Mouse (Mus musculus) liver, adult 2 months (tissue): ENCODE data around the gene Sec61a1. TPM values are rescaled to one million over a fixed set of nuclear protein-coding genes. Genes with fewer than 3 reads are reported as not detected.

ENCODE experiments used
- DNase-seq: peaks from one replicate; pipeline ENCODE4 v3.0.0-alpha.2; 2011; ENCODE audit warnings: low read depth, low spot score; ENCODE audit errors: extremely low read depth
- H3K27ac ChIP-seq: fragments of 200-500 bp; replicated peaks from 2 replicates; pipeline ENCODE4 v1.5.1; 2012; ENCODE audit warnings: low read depth, mild to moderate bottlenecking, control low read depth, inconsistent platforms, low read length; ENCODE audit not compliant: insufficient read depth
- H3K27me3 ChIP-seq: fragments of 200-500 bp; 2 replicates; pipeline ENCODE4 v1.6.1; 2012; ENCODE audit warnings: mild to moderate bottlenecking, moderate library complexity, low read length, inconsistent platforms; ENCODE audit not compliant: control insufficient read depth, insufficient read depth
- H3K36me3 ChIP-seq: fragments of 200-500 bp; 2 replicates; pipeline ENCODE4 v1.6.1; 2012; ENCODE audit warnings: low read length, inconsistent platforms; ENCODE audit not compliant: control insufficient read depth, insufficient read depth
- H3K4me1 ChIP-seq: fragments of 200-500 bp; 2 replicates; pipeline ENCODE4 v1.6.1; 2011; ENCODE audit warnings: low read length; ENCODE audit not compliant: control insufficient read depth, insufficient read depth
- H3K4me3 ChIP-seq: fragments of 200-500 bp; 2 replicates; pipeline ENCODE4 v1.5.1; 2011; ENCODE audit warnings: low read depth, mild to moderate bottlenecking, control low read depth, low read length, moderate library complexity; ENCODE audit not compliant: insufficient read depth
- H3K79me2 ChIP-seq: fragments of 200-500 bp; 2 replicates; pipeline ENCODE4 v1.6.1; 2012; ENCODE audit warnings: inconsistent platforms, mild to moderate bottlenecking, low read length, moderate library complexity; ENCODE audit not compliant: control insufficient read depth, insufficient read depth
- H3K9ac ChIP-seq: fragments of 200-500 bp; 2 replicates; pipeline ENCODE4 v1.6.1; 2012; ENCODE audit warnings: low read depth, mild to moderate bottlenecking, control low read depth, inconsistent platforms, low read length
- CTCF ChIP-seq: fragments of 200-500 bp; IDR thresholded peaks from 2 replicates; pipeline ENCODE4 v1.5.1; 2011; ENCODE audit warnings: low read depth, low read length, control low read depth
- POLR2A ChIP-seq: fragments of 200-500 bp; IDR thresholded peaks from 2 replicates; pipeline ENCODE4 v1.6.1; 2011; ENCODE audit warnings: low read length, control low read depth; ENCODE audit not compliant: insufficient read depth; ENCODE audit errors: extremely low read depth
- WGBS: fragments of 180-500 bp; shearing (Covaris S2); methylation state at CpG from one replicate; pipeline ENCODE4 v1.1.7; 2018; 5-methylcytosine and 5-hydroxymethylcytosine counted together
- polyA plus RNA-seq: library from polyadenylated mRNA; depleted of rRNA; stranded (reverse); fragments of >200 nt; gene quantifications from 2 replicates; pipeline ENCODE4 v1.2.3, GENCODE M21; 2012
- total RNA-seq: library from RNA; depleted of rRNA; stranded (reverse); fragments of >200 nt; gene quantifications from 2 replicates; pipeline ENCODE4 v1.2.3, GENCODE M21; 2014

Gene Sec61a1
- total and polyA plus RNA-seq, 2 experiments, result 145 to 340 TPM

- TF ChIP-seq CTCF, result no peak
- TF ChIP-seq POLR2A, result no peak
- no peak for DNase-seq
- peaks cover 2% of the 10 kb centered on the region for H3K4me1 ChIP-seq
- no peak overlapping the region for H3K4me3 ChIP-seq
- no peaks in the 10 kb centered on the region for H3K27me3 ChIP-seq
- H3K36me3 ChIP-seq, result no peaks in the 10 kb centered on the region
- 62% methylated on average over 3 of the region's 3 CpGs for WGBS
- no peak overlapping the region for H3K9ac ChIP-seq
- H3K27ac ChIP-seq, result no peak overlapping the region
- peaks cover 3% of the 10 kb centered on the region; the same call in 1 of the 2 replicates for H3K79me2 ChIP-seq
Observed at GRCm38 (mm10) chr6:88523043-88523442, 4.3 kb upstream of the Sec61a1 start.

GRCm38 (mm10) chr6:88522606-88523005 lies 3.9 kb upstream of the Sec61a1 start:
- TF ChIP-seq CTCF (no peak), POLR2A (no peak)
- H3K4me3 ChIP-seq, result no peak overlapping the region
- H3K4me1 ChIP-seq, result peaks cover 2% of the 10 kb centered on the region
- no peak for DNase-seq
- H3K27me3 ChIP-seq, result no peaks in the 10 kb centered on the region
- WGBS, result 63% methylated on average over 3 of the region's 3 CpGs
- no peak overlapping the region for H3K27ac ChIP-seq
- H3K9ac ChIP-seq, result no peak overlapping the region
- H3K79me2 ChIP-seq, result peaks cover 4% of the 10 kb centered on the region; the same call in 1 of the 2 replicates
- no peaks in the 10 kb centered on the region for H3K36me3 ChIP-seq

GRCm38 (mm10) chr6:88521821-88522220 lies 3.1 kb upstream of the Sec61a1 start:
- H3K4me1 ChIP-seq, result peaks cover 6% of the 10 kb centered on the region
- H3K9ac ChIP-seq, result no peak overlapping the region
- no peak for DNase-seq
- no peaks in the 10 kb centered on the region for H3K36me3 ChIP-seq
- no peaks in the 10 kb centered on the region for H3K27me3 ChIP-seq
- H3K79me2 ChIP-seq, result peaks cover 10% of the 10 kb centered on the region; the same call in 1 of the 2 replicates
- TF ChIP-seq POLR2A (no peak), CTCF (no peak)
- no peak overlapping the region for H3K27ac ChIP-seq
- WGBS, result 89% methylated on average over 7 of the region's 7 CpGs
- H3K4me3 ChIP-seq, result no peak overlapping the region

GRCm38 (mm10) chr6:88517701-88518403 lies 853 bp downstream of the Sec61a1 start:
- no peak for TF ChIP-seq CTCF
- no peak for TF ChIP-seq POLR2A
- 3% methylated on average over 18 of the region's 18 CpGs for WGBS
- peak overlapping the region; percentile 93 for H3K9ac ChIP-seq
- H3K79me2 ChIP-seq, result peaks cover 22% of the 10 kb centered on the region; the same call in 1 of the 2 replicates
- H3K27ac ChIP-seq, result peak overlapping the region; percentile 75
- DNase-seq, result peak; percentile 31
- peaks cover 10% of the 10 kb centered on the region for H3K4me1 ChIP-seq
- H3K36me3 ChIP-seq, result peaks cover 31% of the 10 kb centered on the region
- H3K4me3 ChIP-seq, result peak overlapping the region; percentile 86
- H3K27me3 ChIP-seq, result no peaks in the 10 kb centered on the region

GRCm38 (mm10) chr6:88516667-88517066 lies 2.0 kb downstream of the Sec61a1 start:
- Histone ChIP-seq H3K27me3 (no peaks in the 10 kb centered on the region), H3K27ac (no peak overlapping the region), H3K9ac (peak overlapping the region; percentile 25; the same call in 1 of the 2 replicates), H3K4me1 (peaks cover 10% of the 10 kb centered on the region), H3K4me3 (no peak overlapping the region), H3K36me3 (peaks cover 42% of the 10 kb centered on the region), H3K79me2 (peaks cover 22% of the 10 kb centered on the region; the same call in 1 of the 2 replicates)
- DNase-seq, result no peak
- 54% methylated on average over 5 of the region's 5 CpGs for WGBS
- no peak for TF ChIP-seq POLR2A
- TF ChIP-seq CTCF, result no peak

- peaks cover 10% of the 10 kb centered on the region for H3K4me1 ChIP-seq
- 73% methylated on average over 8 of the region's 8 CpGs for WGBS
- TF ChIP-seq POLR2A, result no peak
- no peak for TF ChIP-seq CTCF
- DNase-seq, result no peak
- H3K27me3 ChIP-seq, result no peaks in the 10 kb centered on the region
- H3K4me3 ChIP-seq, result no peak overlapping the region
- H3K27ac ChIP-seq, result no peak overlapping the region
- no peak overlapping the region for H3K9ac ChIP-seq
- H3K36me3 ChIP-seq, result peaks cover 48% of the 10 kb centered on the region
- peaks cover 22% of the 10 kb centered on the region; the same call in 1 of the 2 replicates for H3K79me2 ChIP-seq
Observed at GRCm38 (mm10) chr6:88515971-88516370, 2.7 kb downstream of the Sec61a1 start.
